Mouse (Mus musculus) CD4-positive naive resting alpha-beta T cell, adult 76 days (primary cell): ENCODE measurements around the gene Mcrs1. TPM values are rescaled to one million over a fixed set of nuclear protein-coding genes. Genes with fewer than 3 reads are reported as not detected.

Experiments used
- total RNA-seq: library from RNA; stranded (reverse); gene quantifications from one replicate; pipeline ENCODE4 v1.2.4, GENCODE M21; 2023

Mcrs1 gene
- total RNA-seq, result 131 TPM

DNA sequence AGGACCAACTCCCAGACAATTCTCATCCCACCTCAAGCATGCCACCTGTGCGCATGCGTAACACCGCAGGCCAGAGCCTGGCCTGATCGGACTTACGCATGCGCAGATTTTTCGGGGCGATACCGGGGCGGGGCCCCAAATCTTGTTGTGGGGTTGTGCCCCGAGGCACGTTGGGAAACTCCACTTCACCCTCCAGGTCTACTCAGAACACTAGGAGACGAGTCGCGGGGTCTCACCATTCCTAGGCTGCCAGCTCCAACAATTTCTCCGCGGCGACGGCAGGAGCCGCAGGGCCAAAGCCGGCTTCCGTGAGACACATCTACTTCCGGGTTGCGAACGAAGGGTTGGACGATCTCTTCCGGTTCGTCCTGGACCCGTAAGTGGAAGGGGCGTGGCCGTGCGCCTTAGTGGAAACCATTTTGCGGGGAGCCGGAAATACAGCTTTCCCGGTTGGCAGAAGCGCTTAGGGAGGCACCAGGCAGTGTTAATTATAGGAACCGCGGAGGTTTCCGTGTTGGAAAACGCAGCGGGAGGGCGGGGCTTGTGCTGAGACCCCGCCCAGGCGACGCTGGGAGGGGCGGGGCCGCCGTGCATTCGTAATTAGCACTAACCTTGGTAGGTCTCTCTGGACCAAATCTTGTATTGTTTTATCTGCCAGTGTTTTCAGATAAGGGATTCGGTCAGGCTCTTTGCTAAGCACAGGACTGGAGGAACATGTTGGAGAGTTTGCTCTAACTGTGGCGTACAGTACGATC, at the start of gene Mcrs1:
Gene Mcrs1 (minus strand): TSS at position 336 of the 755 bp plus-strand sequence.

DNA sequence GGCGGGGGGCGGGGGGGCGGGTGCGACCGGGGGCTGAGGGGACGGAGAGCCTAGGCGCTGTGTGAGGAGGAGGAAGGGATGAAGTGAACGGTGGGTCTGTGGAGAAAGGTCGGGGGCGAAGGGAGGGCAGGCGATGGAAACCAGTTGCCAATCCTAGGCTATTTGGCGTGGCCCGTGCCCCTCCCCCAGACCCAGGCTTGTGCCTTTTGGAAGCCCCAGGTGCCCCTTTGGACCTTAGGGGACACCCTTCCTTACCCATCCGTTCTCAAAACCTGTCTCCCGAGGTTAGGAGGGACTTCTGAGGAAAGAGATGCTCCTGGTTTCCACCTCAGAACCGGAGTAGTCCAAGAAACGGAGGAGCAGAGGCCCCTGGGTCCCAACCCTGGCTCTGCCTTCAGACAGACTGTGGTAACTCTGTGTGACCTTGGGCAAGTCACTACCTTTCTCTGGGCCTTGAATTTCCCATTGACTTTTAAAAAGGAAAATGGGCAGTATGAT, 43.8 kb upstream of the Mcrs1 start, which contains the start of gene Fam186b:
Gene Fam186b (minus strand): TSS at position 405 of the 498 bp plus-strand sequence.

DNA sequence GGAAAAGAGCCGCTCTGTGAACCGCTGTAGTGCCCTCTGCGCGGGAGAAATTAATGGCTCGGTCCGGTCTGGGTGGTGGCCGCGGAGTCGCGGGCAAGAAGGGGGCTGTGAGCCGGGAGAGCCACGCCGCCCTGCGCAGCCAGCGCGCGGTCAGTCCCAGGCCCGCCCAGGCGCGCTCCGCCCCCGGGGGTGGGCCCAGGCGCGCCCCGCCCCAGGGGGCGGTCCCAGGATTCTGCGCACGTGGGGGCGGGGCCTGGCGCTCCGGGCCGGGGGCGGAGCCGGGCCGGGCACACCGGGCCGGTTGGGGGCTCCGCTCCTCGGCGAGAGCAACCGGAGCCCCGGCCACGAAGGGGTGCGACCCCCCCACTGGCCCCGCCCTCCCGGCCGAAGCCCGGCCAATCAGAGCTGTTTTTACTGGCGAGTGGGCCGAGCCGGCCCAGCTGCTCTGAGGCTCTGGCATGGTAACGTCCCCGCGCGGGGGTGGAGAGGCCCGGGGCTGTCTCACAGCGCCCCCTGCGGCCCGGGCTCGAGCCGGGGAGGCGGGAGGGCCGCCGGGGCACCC, 43.1 kb upstream of the Mcrs1 start, which contains the start of gene Prpf40b:
Gene Prpf40b (plus strand): TSS at position 275 of the 562 bp plus-strand sequence.

DNA sequence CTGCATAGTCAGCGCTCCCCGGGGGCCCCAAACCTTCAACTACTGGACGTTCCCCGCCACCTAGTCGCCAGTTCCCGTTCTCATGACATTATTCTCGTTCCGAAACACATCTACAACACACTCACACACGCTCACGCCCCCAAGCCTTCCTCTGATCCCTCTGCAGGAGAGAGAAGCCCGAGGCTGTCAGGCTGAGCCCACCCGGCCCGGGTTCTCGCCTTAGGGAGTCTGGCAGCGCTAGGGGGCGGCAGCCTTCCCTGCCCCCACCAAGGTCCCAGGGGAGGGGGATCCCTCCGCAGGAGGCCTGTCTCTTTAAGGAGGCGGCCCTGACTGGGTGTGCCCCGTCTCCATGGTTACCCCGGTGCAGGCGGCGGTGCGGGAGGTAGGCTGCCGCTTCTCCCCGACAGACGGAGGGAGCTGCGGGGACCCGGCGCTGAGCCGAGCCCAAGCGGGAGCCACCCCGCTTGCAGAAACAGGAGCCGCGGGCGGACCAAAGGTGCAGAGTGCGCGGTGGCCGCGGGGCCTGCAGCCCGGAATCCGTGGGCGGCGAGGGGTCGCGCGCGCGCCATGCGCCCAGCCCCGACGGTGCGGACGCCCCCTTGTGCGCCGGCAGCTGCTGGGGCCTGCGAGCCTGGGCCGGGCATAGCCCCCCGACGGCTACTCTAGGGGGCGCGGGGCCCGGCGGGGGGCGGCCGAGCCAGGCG, 27.4 kb downstream of the Mcrs1 start, which contains the start of gene Kcnh3:
Gene Kcnh3 (plus strand): TSS at position 654 of the 704 bp plus-strand sequence.

Other genes with a start within 250 kb of the Mcrs1 start
- 64.0 TPM for gene Tuba1c, start 222.1 kb downstream of the Mcrs1 start, total RNA-seq
- gene Prph, start 196.8 kb downstream of the Mcrs1 start, total RNA-seq, result not detected
- gene Troap, start 177.4 kb downstream of the Mcrs1 start, total RNA-seq, result 2.3 TPM
- not detected for gene C1ql4, start 164.1 kb downstream of the Mcrs1 start, total RNA-seq
- not detected for gene Dnajc22, start 158.8 kb downstream of the Mcrs1 start, total RNA-seq
- not detected for gene Spats2, start 126.0 kb downstream of the Mcrs1 start, total RNA-seq
- gene Kcnh3, start 27.1 kb downstream of the Mcrs1 start, total RNA-seq, result 3.3 TPM
- 16.4 TPM for gene Prpf40b, start 43.1 kb upstream of the Mcrs1 start, total RNA-seq
- gene Fam186b, start 43.9 kb upstream of the Mcrs1 start, total RNA-seq, result not detected
- gene Fmnl3, start 118.5 kb upstream of the Mcrs1 start, total RNA-seq, result 52.1 TPM
- 387 TPM for gene Tmbim6, start 140.9 kb upstream of the Mcrs1 start, total RNA-seq
- 42.2 TPM for gene Nckap5l, start 205.8 kb upstream of the Mcrs1 start, total RNA-seq
- gene Bcdin3d, start 222.8 kb upstream of the Mcrs1 start, total RNA-seq, result 6.8 TPM